Mouse (Mus musculus) thymus, postnatal 25 days (tissue): Measurements from ENCODE around the gene Cacna2d4.

Source experiments
- DNase-seq: peaks from one replicate; pipeline ENCODE4 v3.0.0; 2022

The Cacna2d4 gene

DNA sequence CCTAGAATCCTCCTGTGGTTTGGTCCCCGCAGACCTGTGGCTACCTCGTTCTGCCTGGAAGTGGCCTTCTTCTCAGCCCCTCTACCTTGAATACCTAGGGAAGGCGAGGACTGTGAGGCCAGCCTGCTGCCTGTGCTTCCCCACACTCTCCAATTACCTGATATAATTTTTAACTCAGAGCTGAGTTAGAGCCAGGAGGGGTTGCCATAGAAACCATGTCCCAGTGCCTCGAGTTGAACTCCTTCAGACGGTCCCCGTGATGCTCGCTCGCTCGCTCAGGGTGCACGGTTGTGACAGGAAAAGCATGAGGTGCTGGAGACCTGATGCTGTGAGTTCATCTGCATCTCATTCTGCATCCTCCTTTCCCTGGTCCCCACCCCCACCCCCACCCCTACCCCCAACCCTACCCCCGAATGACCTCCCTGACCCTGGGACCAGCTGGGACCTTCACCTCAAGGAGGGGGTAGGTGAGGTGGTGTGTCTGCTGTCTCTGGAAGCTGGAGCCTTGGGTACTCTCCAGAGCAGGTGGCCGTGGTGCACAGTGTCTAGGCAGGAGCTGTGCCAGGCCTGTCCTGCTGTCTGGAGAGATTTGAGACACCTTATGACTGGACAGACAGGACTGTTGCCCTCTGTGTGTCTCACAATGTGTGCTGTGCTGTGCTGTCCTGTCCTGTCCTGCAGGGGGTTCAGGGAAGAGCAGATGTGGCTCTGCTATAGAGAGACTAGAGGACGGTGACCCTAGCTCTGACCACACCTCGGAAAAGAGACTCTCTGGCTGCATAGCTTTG lies 77.5 kb downstream of the Cacna2d4 start:
- DNase-seq: no peak

GRCm38 (mm10) chr6:119314751-119315476 lies 78.6 kb downstream of the Cacna2d4 start:
- no peak for DNase-seq

DNA sequence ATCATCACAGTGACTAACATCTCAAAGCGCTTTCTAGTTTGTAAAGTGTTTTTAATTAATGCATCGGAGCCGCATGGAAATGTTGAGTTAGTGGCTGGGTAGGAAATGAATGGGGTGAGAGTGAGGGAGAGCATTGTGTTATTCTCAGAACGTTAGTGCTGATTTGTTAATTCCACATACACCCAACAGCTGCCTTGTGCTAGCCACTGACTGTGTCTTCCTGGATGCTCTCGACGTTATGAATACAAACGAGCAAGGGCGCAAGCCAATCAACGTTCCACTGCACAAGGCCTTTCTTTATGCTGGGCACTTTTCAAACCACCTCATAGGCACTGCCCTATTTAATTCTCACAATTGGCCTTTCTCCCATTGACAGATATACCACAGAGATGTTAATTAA lies 82.4 kb downstream of the Cacna2d4 start:
- no peak for DNase-seq

GRCm38 (mm10) chr6:119319358-119319757 lies 83.0 kb downstream of the Cacna2d4 start:
- no peak for DNase-seq

GRCm38 (mm10) chr6:119320481-119320880 lies 84.2 kb downstream of the Cacna2d4 start:
- DNase-seq: no peak

DNA sequence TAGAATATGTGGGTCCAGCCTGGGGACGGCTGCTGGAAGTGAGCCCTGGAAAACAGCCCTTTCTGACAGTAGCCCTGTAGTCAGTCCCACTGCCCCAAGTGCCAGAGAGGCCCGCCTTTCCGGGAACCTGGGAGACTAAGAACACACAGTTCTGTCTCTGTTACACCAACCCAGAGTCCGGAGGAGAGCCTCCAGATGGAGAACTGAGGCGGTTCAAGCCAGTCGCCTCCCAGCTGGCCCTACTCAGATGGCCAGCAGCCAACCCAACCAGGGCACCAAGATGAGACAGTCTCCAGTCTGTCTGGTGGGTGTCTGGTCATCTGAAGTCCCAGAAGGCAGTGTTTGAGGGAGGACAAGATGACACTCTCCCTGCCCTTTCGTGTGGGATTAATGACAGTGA lies 85.4 kb downstream of the Cacna2d4 start:
- no peak for DNase-seq

DNA sequence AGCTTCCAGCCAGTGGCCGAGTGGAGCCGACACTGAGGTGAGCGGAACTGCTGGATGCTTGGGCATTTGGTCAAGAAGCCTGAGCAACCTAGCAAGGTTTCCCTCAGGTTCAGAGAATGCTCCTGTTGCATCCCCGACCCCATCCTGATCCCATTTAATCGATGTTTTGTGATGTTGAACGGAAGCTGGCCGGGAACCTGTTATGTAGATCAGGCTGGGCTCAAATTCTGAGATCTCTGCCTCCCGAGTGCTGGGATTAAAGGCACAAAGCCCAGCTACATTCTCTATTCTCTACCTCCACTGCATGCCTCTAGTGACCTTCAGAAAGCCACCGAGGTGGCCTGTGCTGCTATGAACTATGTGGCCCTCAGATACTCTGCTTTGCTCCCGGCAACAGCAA lies 88.5 kb downstream of the Cacna2d4 start:
- no peak for DNase-seq

GRCm38 (mm10) chr6:119325978-119326377 lies 89.7 kb downstream of the Cacna2d4 start:
- DNase-seq: no peak

GRCm38 (mm10) chr6:119326541-119326940 lies 90.2 kb downstream of the Cacna2d4 start:
- DNase-seq: no peak

- DNase-seq: no peak
These were observed 92.3 kb downstream of the Cacna2d4 start for GRCm38 (mm10) chr6:119328521-119329115.

DNA sequence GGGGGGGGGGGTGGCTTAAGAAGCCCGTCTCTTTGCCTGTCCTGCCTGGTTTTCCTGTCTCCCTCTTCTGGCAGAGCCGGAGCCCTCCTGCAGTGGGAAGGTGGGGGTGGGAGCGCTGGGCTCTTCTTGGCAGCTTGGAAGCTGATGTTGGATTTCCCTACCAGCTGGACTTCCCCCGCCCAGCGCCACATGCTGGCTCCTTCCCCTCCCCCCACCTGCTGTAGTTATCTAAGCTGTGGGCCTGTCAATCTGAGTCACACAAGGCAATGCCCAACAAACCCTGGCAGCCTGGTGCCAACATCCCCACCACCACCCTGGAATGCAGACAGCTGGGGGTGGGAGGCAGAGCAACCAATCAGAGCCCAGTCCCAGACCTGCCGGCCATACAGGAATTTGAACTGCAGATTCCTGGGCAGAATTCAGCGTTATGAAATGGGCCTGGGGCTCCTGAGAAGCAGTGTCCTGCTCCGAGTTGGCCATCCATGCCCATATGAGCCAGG lies 92.9 kb downstream of the Cacna2d4 start:
- DNase-seq: no peak

- no peak for DNase-seq
These were observed 93.6 kb downstream of the Cacna2d4 start for GRCm38 (mm10) chr6:119329936-119330335.

DNA sequence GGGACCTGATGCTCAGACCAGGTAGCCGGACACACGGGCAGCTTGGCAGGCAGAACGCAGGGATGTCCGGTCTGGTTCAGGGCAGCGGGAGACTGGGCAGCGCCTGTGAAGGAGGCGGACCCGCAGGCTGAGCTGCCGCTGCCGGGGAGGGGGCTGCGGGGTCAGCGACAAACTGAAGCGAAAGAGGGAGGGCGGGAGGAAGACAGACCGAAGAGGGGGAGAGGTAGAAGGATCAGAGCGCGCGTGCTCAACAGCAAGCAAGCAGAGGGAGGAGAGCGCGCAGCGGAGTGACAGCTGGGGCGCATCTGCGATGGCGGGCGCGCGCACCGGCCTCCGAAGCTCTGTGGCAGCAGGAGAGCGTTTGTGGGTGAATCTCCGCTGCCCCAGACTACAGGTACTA lies 94.2 kb downstream of the Cacna2d4 start, which contains the start of gene Lrtm2:
TSS of gene Lrtm2 (minus strand) at position 261 of the 400 bp plus-strand sequence.
- peak; percentile 70 for DNase-seq

- DNase-seq: peak; percentile 42
These were observed 95.8 kb downstream of the Cacna2d4 start for GRCm38 (mm10) chr6:119332111-119332510.

DNA sequence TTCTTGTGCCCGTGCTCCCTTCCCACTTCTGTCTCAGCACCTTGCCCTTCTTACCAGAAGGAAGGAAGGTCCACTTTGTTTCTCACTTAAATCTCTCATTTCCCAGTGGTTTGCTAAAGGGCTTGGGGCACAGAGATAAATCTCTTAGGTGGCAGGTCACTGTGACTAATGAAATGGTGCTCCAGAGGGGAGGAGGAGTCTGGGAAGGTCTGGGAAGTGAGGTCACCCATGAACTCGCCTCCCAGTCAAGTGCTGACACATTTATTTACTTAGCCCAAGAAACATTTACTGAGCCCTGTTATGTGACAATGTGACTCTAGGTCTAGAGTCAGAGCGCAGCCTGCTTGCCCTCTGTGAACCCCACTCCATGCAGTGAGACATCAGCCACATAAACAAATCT lies 96.9 kb downstream of the Cacna2d4 start:
- no peak for DNase-seq

GRCm38 (mm10) chr6:119333831-119334230 lies 97.5 kb downstream of the Cacna2d4 start:
- DNase-seq: no peak

GRCm38 (mm10) chr6:119336124-119336523 lies 99.8 kb downstream of the Cacna2d4 start:
- peak; percentile 79 for DNase-seq

- DNase-seq: no peak
These were observed 101.0 kb downstream of the Cacna2d4 start for GRCm38 (mm10) chr6:119337287-119337686.

DNA sequence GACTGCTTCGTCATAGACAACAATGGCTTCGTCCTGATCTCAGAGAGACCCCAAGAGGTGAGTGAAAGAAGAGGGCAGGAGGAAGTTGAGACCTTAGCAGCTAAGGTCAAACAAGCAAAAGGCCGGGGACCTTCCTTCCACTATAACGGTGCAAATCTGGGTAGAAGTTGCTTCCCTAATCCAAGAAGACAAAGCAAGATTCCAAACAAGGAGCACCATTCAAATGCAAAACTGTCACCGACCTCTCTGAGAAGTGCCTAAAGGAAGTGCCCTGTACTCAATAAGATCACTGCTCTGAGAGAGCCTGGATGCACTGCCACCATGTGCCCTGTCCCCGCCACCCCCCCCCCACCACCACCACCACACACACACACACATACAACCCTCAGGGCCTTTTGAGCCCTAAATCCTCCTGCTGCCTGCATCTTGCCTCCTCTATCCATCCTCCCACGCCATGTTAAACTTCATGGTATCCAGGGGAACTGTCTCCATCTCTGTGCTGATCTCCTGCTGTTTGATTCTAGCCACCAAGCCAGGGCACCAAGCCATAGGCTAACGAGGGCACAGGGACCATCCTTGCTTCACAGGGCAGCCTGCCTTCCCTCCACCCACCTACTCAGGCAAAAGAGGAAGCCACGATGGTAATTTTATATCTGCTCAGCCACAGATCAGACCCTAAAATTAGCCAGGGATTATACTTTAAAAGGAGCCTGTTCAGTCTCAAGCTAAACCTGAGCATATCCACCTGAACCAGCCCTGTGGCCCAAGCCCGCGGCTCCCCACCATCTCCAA lies 102.0 kb downstream of the Cacna2d4 start:
- DNase-seq: no peak

DNA sequence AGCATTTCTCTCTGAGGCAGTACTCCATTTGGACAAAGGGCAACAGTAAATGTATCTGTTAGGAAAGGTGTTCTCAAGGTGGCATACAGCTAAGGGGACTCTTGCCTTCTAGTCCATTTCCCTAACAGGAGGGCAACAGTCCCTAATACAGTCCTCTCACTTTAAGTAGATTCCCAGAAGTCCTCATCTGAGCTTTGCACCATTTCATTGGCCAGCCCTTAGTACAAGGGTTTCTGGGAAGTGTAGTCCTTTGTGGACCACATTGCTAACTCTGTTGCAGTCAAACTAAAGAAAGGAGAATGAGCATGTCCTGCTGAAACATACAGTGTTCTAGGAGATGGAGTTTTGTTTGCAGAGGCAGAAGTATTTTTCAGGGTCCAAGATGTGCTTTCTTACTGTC lies 105.1 kb downstream of the Cacna2d4 start:
- DNase-seq: no peak

DNA sequence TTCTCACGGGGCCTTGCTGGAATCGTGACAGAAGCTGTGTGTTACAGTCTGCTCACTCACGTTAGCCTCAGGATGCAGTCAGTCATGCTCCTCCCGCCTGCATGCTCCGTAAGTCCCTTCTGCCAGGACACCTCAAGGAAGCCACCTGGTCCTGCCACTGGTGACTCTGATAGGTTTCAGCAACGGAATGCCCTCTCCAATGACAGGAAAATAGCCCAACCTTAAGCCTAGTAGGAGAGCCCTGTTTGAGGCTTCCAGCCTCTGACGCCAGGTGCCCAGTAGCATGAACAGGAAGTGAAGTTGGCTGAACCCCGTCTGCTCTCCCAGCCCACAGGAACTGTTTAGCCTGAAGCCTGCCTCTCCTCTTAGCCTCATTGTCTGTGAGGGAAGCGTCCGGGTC lies 109.9 kb downstream of the Cacna2d4 start:
- peak; percentile 40 for DNase-seq

GRCm38 (mm10) chr6:119347813-119348212 lies 111.5 kb downstream of the Cacna2d4 start:
- no peak for DNase-seq

DNA sequence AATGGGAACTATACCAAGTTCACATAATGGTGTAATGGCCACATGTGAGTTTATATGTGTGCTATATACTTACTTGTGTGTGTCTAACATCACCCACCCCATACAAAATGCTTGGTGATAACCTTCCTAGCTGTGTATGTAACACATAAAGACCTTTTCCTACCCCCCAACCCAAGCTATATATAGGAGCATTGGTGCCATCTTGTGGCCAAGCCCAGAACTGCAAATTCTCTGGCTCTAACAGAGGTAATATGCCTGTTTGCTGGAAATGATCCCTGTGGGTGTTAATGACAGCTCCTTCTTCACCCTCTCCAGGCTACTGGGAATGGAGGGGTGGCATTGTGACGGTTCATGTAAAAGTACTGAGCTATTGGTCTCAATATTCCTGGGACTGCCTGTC lies 111.9 kb downstream of the Cacna2d4 start:
- peak; percentile 86 for DNase-seq
